Mouse (Mus musculus) liver, embryonic 16.5 days (tissue): Measurements from ENCODE around the gene Fzd1. TPM values are rescaled to one million over a fixed set of nuclear protein-coding genes. Genes with fewer than 3 reads are reported as not detected.

Source experiments
- ATAC-seq: fragments of 200-750 bp; cut with Nextera tagmentation; 2 replicates; pipeline ENCODE4 v1.8.0; 2017; ENCODE audit warnings: low read depth, mild to moderate bottlenecking, moderate number of reproducible peaks, moderate library complexity
- H3K27ac ChIP-seq: fragments of 300-500 bp; sonication (generic); 2 replicates; pipeline ENCODE4 v1.5.1; 2014; ENCODE audit warnings: mild to moderate bottlenecking, low read length
- H3K27me3 ChIP-seq: fragments of 300-500 bp; sonication (generic); 2 replicates; pipeline ENCODE4 v1.6.1; 2014; ENCODE audit warnings: low read depth, low read length, mixed read lengths; ENCODE audit not compliant: control insufficient read depth, insufficient read depth
- H3K36me3 ChIP-seq: fragments of 300-500 bp; sonication (generic); 2 replicates; pipeline ENCODE4 v1.6.1; 2014; ENCODE audit warnings: mild to moderate bottlenecking; ENCODE audit not compliant: control insufficient read depth, insufficient read depth
- H3K4me1 ChIP-seq: fragments of 300-500 bp; sonication (generic); 2 replicates; pipeline ENCODE4 v1.6.1; 2014; ENCODE audit warnings: low read depth, low read length, mixed read lengths; ENCODE audit not compliant: control insufficient read depth
- H3K4me2 ChIP-seq: fragments of 300-500 bp; sonication (generic); 2 replicates; pipeline ENCODE4 v1.6.1; 2014; ENCODE audit warnings: low read depth, low read length, mixed read lengths
- H3K4me3 ChIP-seq: fragments of 300-500 bp; sonication (generic); 2 replicates; pipeline ENCODE4 v1.5.1; 2014; ENCODE audit warnings: low read depth, mild to moderate bottlenecking, low read length
- H3K9ac ChIP-seq: fragments of 300-500 bp; sonication (generic); 2 replicates; pipeline ENCODE4 v1.6.1; 2014; ENCODE audit warnings: low read depth, low read length
- H3K9me3 ChIP-seq: fragments of 300-500 bp; sonication (generic); replicated peaks from 2 replicates; pipeline ENCODE4 v1.6.1; 2016; ENCODE audit warnings: low read length; ENCODE audit not compliant: control insufficient read depth
- WGBS: fragments of 180-500 bp; shearing (Covaris S2); extraction: QIAGEN DNeasy Blood & Tissue Kit; methylation state at CpG from one replicate; pipeline ENCODE4 v1.1.7; 2014; ENCODE audit not compliant: insufficient replicate concordance; 5-methylcytosine and 5-hydroxymethylcytosine counted together
- polyA plus RNA-seq: library from polyadenylated mRNA; unstranded; fragments of >200 nt; fragmentation: Nextera tagmentation; extraction: Ambion mirVana; gene quantifications from 2 replicates; pipeline ENCODE4 v1.2.1, GENCODE M21; 2015

The Fzd1 gene
- 2.3 and 3.0 TPM in 2 replicates for polyA plus RNA-seq

GRCm38 (mm10) chr5:4757902-4758301, at the start of gene Fzd1:
TSS of gene Fzd1 (minus strand) at chr5:4758035.
- no peaks in the 10 kb centered on the region; the same call in 1 of the 2 replicates for H3K4me1 ChIP-seq
- under 1% methylated on average over 32 of the region's 33 CpGs for WGBS

DNA sequence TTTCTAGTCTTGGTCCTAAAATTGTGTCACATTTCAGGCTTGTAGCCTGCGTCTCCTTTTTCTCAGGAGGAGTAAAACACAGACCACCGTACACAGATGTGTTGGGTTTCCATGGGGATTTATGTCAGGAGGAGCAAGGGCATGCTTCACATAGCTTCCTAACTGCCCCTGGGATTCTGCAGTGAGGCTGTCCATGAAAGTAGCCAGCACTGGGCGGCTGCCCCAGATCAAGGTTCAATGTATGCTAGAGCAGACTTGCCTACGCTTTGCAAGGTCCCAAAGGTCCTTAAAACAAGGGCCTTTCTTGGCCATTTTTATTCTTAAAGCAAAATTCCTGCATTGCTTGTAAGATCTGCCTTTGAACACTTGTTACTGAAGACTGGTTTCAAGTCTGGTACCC, 47.4 kb upstream of the Fzd1 start:
- 70% methylated on average over 4 of the region's 4 CpGs for WGBS
- no peak overlapping the region for H3K4me3 ChIP-seq
- H3K36me3 ChIP-seq: no peaks in the 10 kb centered on the region
- H3K4me1 ChIP-seq: no peaks in the 10 kb centered on the region
- H3K4me2 ChIP-seq: no peak overlapping the region
- H3K9me3 ChIP-seq: no peaks in the 10 kb centered on the region
- no peak overlapping the region for H3K27ac ChIP-seq
- no peak for ATAC-seq
- H3K9ac ChIP-seq: no peak overlapping the region
- no peaks in the 10 kb centered on the region for H3K27me3 ChIP-seq

More at GRCm38 (mm10) chr5:4757902-4758301, at the start of gene Fzd1:
- H3K4me3 ChIP-seq: peak within 1 kb of the TSS; percentile 65
- peak; percentile 85 for ATAC-seq
- peak within 1 kb of the TSS; percentile 78 for H3K27ac ChIP-seq
- H3K36me3 ChIP-seq: no peaks in the 10 kb centered on the region
- peak within 1 kb of the TSS; percentile 62 for H3K9ac ChIP-seq
- H3K4me2 ChIP-seq: peak within 1 kb of the TSS; percentile 64
- H3K9me3 ChIP-seq: no peaks in the 10 kb centered on the region
- peaks cover 46% of the 10 kb centered on the region for H3K27me3 ChIP-seq

DNA sequence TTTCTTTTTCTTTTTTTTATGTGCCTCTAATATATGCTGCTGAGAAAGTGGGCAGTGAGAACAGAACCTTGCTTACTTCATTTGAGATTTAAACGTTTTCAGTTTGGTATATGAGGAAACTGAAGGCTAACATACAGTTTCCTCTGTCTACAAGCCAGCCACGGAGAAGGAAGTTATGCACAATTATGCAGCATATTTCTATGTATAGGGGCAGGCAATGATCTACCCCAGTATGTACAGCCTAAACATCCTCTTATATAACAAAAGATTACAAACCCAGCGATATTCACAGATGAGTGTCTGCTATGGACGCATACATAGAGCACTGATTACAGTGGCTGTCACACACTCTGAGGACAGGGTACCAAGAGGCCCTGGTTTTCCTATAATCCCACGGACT, 45.9 kb upstream of the Fzd1 start:
- Histone ChIP-seq H3K4me2 (no peak overlapping the region), H3K9me3 (no peaks in the 10 kb centered on the region), H3K4me3 (no peak overlapping the region), H3K36me3 (no peaks in the 10 kb centered on the region), H3K27me3 (no peaks in the 10 kb centered on the region), H3K4me1 (no peaks in the 10 kb centered on the region), H3K27ac (no peak overlapping the region), H3K9ac (no peak overlapping the region)
- WGBS: 24% methylated on average over 5 of the region's 5 CpGs
- no peak for ATAC-seq

- Histone ChIP-seq H3K36me3 (no peaks in the 10 kb centered on the region), H3K27me3 (no peaks in the 10 kb centered on the region), H3K9ac (no peak overlapping the region), H3K4me1 (no peaks in the 10 kb centered on the region), H3K9me3 (no peaks in the 10 kb centered on the region), H3K4me3 (no peak overlapping the region), H3K27ac (no peak overlapping the region), H3K4me2 (no peak overlapping the region)
- ATAC-seq: no peak
Observed at GRCm38 (mm10) chr5:4801971-4802370, 44.1 kb upstream of the Fzd1 start.

DNA sequence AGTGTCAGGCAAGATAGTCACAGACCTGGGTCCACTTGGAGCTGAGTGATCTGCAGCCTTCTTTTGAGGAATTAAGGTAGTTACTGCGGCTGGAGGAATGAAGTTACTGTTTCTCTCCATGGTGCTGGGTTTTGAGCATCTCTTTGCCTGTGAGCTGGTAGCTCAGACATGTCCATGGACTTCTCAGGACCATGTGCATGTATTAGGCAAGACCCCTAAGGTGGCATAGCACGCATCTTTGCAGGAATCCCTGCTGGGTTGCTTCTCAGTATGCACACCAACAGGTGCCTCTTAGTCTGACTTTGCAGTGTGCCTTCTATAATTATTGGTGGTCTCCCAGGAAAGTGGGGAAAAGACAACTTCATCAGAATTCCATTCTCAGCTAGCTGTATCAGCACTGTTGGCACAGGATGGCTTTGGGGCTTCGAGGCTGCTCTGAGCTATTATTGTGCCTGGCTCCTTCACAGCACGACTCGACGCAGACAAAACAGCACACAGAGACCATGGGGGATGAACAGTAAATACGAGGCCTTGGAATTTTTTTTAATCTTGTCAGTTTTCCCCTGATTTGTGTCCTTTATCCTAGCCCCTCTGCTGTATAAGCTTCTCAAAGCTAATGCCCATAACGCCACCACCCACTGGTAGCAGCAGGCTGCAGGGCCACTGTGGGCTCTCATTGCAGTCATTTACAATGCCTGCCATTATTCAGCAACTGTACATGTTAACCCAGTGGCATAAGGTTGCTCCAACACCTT, 43.4 kb upstream of the Fzd1 start:
- no peak for ATAC-seq
- H3K9ac ChIP-seq: no peak overlapping the region
- WGBS: 60% methylated on average over 8 of the region's 8 CpGs
- no peak overlapping the region for H3K4me3 ChIP-seq
- H3K36me3 ChIP-seq: no peaks in the 10 kb centered on the region
- no peaks in the 10 kb centered on the region for H3K9me3 ChIP-seq
- H3K4me2 ChIP-seq: no peak overlapping the region
- H3K27ac ChIP-seq: no peak overlapping the region
- no peaks in the 10 kb centered on the region for H3K27me3 ChIP-seq
- no peaks in the 10 kb centered on the region for H3K4me1 ChIP-seq

- H3K4me3 ChIP-seq: no peak overlapping the region
- no peak for ATAC-seq
- no peaks in the 10 kb centered on the region for H3K27me3 ChIP-seq
- H3K9ac ChIP-seq: no peak overlapping the region
- H3K4me2 ChIP-seq: no peak overlapping the region
- no peak overlapping the region for H3K27ac ChIP-seq
- no peaks in the 10 kb centered on the region for H3K4me1 ChIP-seq
- WGBS: 55% methylated on average over 3 of the region's 3 CpGs
- no peaks in the 10 kb centered on the region for H3K9me3 ChIP-seq
- H3K36me3 ChIP-seq: no peaks in the 10 kb centered on the region
Observed at GRCm38 (mm10) chr5:4791219-4791618, 33.4 kb upstream of the Fzd1 start.

GRCm38 (mm10) chr5:4790265-4790664, 32.4 kb upstream of the Fzd1 start:
- WGBS: 77% methylated on average over 4 of the region's 4 CpGs
- Histone ChIP-seq H3K4me2 (no peak overlapping the region), H3K36me3 (no peaks in the 10 kb centered on the region), H3K27ac (no peak overlapping the region), H3K9ac (no peak overlapping the region), H3K9me3 (no peaks in the 10 kb centered on the region), H3K4me1 (no peaks in the 10 kb centered on the region), H3K4me3 (no peak overlapping the region), H3K27me3 (no peaks in the 10 kb centered on the region)
- ATAC-seq: no peak

DNA sequence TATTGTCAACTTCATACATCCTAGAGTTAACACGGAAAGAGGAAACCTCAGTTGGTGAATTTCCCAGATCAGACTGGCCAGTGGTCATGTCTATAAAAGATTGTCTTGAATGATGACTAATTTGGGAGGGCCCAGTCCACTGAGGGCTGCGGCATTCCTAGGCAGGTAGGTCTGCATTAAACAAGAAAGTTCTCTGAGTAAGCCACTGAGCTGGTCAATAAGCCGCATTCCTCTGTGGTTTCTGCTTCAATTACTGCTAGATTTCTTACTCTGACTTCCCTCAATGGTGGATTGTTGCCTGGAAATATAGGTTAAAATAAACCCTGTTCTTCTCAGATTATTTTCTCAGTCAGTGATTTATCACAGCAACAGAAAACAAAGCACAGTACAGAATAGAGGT, 30.6 kb upstream of the Fzd1 start:
- Histone ChIP-seq H3K36me3 (no peaks in the 10 kb centered on the region), H3K27ac (no peak overlapping the region), H3K4me3 (no peak overlapping the region), H3K27me3 (no peaks in the 10 kb centered on the region), H3K9ac (no peak overlapping the region), H3K4me1 (no peaks in the 10 kb centered on the region), H3K4me2 (no peak overlapping the region), H3K9me3 (no peaks in the 10 kb centered on the region)
- ATAC-seq: no peak
- WGBS: 69% methylated on average over 3 of the region's 3 CpGs

GRCm38 (mm10) chr5:4786816-4787215, 29.0 kb upstream of the Fzd1 start:
- 46% methylated on average over 3 of the region's 3 CpGs for WGBS
- no peak overlapping the region for H3K4me2 ChIP-seq
- H3K4me3 ChIP-seq: no peak overlapping the region
- no peaks in the 10 kb centered on the region for H3K36me3 ChIP-seq
- H3K4me1 ChIP-seq: no peaks in the 10 kb centered on the region
- ATAC-seq: no peak
- H3K27ac ChIP-seq: no peak overlapping the region
- H3K9ac ChIP-seq: no peak overlapping the region
- H3K9me3 ChIP-seq: no peaks in the 10 kb centered on the region
- no peaks in the 10 kb centered on the region for H3K27me3 ChIP-seq
